Mouse (Mus musculus) WW6 (cell line): Measurements from ENCODE around the gene Cep295.
A peak's percentile ranks its signal among the peaks of the same experiment; 100 is the strongest.
"Not testable (repeated sequence)": the region's sequence is repeated elsewhere in the genome, so short reads cannot be mapped to it uniquely, and the experiment has no call there.

Source experiments
- DNase-seq: peaks from one replicate; pipeline ENCODE4 v3.0.0-alpha.2; 2013; ENCODE audit warnings: low read depth, low spot score

The Cep295 gene

DNA sequence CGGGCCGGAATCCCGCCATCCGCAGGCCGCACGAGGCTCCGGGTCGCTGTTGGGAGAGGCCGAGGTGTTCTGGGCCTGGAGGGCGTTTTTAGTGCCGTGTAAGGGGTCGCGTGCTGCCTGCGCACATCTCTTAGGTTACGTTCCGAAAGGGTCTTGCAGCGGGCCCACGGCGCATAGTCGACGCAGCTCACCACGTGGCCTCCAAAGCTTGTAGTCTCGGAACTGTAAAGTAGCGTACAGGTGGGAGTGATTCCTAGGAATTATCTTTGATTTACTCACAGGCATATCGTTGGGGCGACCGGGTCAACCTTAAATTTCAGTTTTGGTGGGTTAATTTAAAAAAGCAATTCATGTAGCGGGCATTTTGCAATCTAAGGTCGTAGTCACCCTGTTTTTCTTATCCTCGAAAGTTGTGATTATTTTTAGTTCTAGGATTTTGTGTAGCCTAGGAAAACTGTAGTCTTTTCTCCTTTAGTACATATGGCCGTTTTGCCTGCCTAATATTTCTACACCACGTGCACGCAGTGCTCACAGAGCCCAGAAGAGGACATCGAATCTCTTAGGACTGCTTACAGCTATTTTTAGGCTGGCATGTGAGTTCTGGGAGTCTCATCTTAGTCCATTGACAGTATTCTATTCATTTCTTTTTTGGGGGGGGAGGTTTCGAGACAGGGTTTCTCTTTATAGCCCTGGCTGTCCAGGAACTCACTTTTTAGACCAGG is 51.0 kb downstream of the Cep295 start, which contains the start of gene 4931406C07Rik:
4931406C07Rik (minus strand) TSS at position 51 of the 722 bp plus-strand sequence.
- no peak for DNase-seq

- peak; percentile 77 for DNase-seq
These were observed 51.8 kb downstream of the Cep295 start, which contains the start of gene Taf1d for GRCm38 (mm10) chr9:15305503-15306397. Taf1d (plus strand) TSS chr9:15306214.

GRCm38 (mm10) chr9:15302881-15303280 is 54.7 kb downstream of the Cep295 start:
- no peak for DNase-seq

- not testable (repeated sequence) for DNase-seq
These were observed 55.6 kb downstream of the Cep295 start for GRCm38 (mm10) chr9:15302006-15302405.

DNA sequence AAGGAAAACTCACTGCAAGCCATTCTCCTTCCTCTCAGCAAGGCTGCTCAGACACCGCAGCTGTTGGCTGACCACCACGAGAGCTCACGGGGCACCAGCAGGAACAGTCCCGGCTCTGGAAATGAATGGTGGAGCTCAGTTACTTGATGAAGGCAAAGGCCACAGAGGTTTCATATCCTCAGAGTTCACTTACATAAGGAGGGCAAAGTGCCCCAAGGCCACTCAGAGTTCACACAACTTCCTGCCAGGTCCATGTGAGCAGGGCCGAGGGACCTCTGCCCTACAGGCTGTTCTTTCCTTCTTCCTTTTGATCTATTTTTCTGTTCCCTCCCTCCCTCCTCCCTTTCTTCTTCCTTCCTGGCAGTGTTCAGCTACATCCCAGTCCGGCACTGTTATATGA is 56.2 kb downstream of the Cep295 start:
- DNase-seq: no peak

- DNase-seq: no peak
These were observed 57.5 kb downstream of the Cep295 start for GRCm38 (mm10) chr9:15300056-15300455.

GRCm38 (mm10) chr9:15298451-15298850 is 59.1 kb downstream of the Cep295 start:
- DNase-seq: no peak

GRCm38 (mm10) chr9:15297112-15297511 is 60.5 kb downstream of the Cep295 start:
- no peak for DNase-seq

GRCm38 (mm10) chr9:15289251-15289650 is 68.3 kb downstream of the Cep295 start:
- DNase-seq: no peak

- DNase-seq: no peak
These were observed 69.2 kb downstream of the Cep295 start for GRCm38 (mm10) chr9:15288402-15288801.

GRCm38 (mm10) chr9:15287846-15288245 is 69.7 kb downstream of the Cep295 start:
- no peak for DNase-seq

- no peak for DNase-seq
These were observed 72.1 kb downstream of the Cep295 start for GRCm38 (mm10) chr9:15285443-15285842.

- no peak for DNase-seq
These were observed 77.1 kb downstream of the Cep295 start for GRCm38 (mm10) chr9:15280491-15280879.

DNA sequence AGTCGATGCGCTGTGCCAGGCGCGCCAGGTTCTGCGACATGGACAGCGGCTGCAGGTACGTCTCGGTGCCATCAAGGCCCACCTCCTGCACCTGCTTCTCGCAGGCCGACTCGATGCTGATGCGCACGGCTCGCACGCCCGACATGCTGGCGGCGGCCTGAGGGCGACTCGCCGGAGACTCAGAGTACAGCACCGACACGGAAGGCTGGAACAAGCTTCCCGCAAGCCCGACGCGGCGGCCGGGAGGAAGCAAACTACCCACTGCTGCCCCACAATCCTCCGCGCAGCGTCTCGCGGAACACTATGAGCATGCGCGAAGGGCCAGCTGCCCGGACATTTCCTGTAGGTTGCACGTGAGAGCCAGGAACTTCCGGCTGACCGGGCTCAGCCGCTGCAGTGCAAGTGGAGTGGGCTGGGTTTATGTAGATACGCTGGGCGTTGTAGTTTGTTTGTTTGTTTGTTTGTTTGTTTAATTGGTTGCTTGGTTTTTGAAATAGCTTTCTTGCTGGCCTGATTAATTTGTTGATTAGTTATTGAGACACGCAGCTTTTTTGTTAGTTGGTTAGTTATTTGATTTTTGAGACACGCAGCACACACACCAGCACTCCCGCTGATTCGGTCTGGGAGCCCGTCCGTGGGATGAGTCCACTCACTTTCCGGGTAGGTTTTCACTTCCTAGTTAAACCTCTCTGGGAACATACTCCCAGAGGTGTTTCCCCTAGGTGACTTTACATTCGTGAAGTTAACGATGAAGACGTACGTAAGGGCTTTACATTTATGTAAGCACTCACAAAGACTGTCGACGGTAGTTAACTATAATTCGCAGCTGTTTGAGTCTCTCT is 77.7 kb downstream of the Cep295 start, which contains the start of gene Med17:
Med17 (minus strand) TSS at position 283 of the 842 bp plus-strand sequence.
- DNase-seq: peak; percentile 89

- no peak for DNase-seq
These were observed 78.4 kb downstream of the Cep295 start for GRCm38 (mm10) chr9:15279139-15279648.

- DNase-seq: no peak
These were observed 79.2 kb downstream of the Cep295 start for GRCm38 (mm10) chr9:15278343-15278742.

DNA sequence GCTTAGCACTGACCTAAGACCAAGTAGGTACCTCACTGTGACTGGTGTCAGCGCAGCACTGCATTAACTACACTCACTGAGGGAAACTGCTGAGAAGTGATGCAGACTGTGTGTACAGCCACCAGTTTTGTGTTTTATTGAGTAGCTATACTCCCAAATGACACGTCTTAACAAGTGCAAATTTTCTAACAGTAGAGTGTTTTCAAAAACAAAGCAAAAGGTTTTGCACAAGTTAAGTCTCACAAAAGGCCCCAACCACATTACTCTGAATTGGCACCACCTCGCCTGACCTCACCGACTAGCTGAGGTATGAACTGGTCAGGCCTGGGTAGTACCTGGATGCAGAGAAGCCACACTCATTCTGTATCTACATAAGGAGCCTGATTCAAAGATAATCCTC is 80.7 kb downstream of the Cep295 start:
- no peak for DNase-seq

DNA sequence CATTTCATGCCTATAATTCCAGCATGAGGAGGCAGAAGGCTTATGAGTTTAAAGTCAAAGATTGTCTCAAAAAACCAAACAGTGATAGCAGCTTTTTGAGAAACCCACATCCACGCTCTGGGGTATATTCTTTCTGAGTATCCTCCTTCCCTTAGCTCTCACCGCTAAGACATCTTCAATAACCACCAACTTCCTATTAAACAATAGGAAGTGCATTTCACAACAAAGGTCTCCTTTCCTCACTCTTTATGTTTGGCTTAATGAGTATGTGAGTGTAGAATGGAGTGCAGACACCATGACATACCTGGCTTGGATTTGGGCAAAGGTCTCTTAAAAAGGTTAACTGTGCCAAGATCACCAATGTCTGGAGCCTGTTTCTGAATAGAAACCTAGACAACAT is 83.6 kb downstream of the Cep295 start:
- no peak for DNase-seq
